Mouse (Mus musculus) liver, embryonic 11.5 days (tissue): ENCODE measurements around the gene Snapin. TPM values are rescaled to one million over a fixed set of nuclear protein-coding genes. Genes with fewer than 3 reads are reported as not detected.

Source experiments
- ATAC-seq: fragments of 200-750 bp; cut with Nextera tagmentation; replicated peaks from 2 replicates; pipeline ENCODE4 v1.8.0; 2017; ENCODE audit warnings: moderate number of reproducible peaks, mild to moderate bottlenecking, moderate TSS enrichment, moderate library complexity; ENCODE audit not compliant: low FRiP score
- DNase-seq: peaks from one replicate; pipeline ENCODE4 v3.0.0-alpha.2; 2017; ENCODE audit warnings: low spot score
- H3K27ac ChIP-seq: fragments of 300-500 bp; sonication (generic); 2 replicates; pipeline ENCODE4 v1.5.1; 2014; ENCODE audit warnings: mild to moderate bottlenecking, low read depth, low read length, control low read depth
- H3K27me3 ChIP-seq: fragments of 300-500 bp; sonication (generic); replicated peaks from 2 replicates; pipeline ENCODE4 v1.6.1; 2014; ENCODE audit warnings: low read length, mixed read lengths; ENCODE audit not compliant: control insufficient read depth, insufficient read depth
- H3K36me3 ChIP-seq: fragments of 300-500 bp; sonication (generic); 2 replicates; pipeline ENCODE4 v1.6.1; 2014; ENCODE audit warnings: mild to moderate bottlenecking, low read length, moderate library complexity, mixed read lengths; ENCODE audit not compliant: control insufficient read depth, insufficient read depth
- H3K4me1 ChIP-seq: fragments of 300-500 bp; sonication (generic); replicated peaks from 2 replicates; pipeline ENCODE4 v1.6.1; 2014; ENCODE audit warnings: low read length, mixed read lengths; ENCODE audit not compliant: control insufficient read depth, insufficient read depth
- H3K4me2 ChIP-seq: fragments of 300-500 bp; sonication (generic); 2 replicates; pipeline ENCODE4 v1.6.1; 2014; ENCODE audit warnings: mild to moderate bottlenecking, control low read depth, moderate library complexity
- H3K4me3 ChIP-seq: fragments of 300-500 bp; sonication (generic); 2 replicates; pipeline ENCODE4 v1.5.1; 2014; ENCODE audit warnings: low read depth, low read length, control low read depth
- H3K9ac ChIP-seq: fragments of 300-500 bp; sonication (generic); 2 replicates; pipeline ENCODE4 v1.6.1; 2014; ENCODE audit warnings: low read depth, low read length, control low read depth
- H3K9me3 ChIP-seq: fragments of 300-500 bp; sonication (generic); 2 replicates; pipeline ENCODE4 v1.6.1; 2016; ENCODE audit warnings: low read length, inconsistent platforms, mixed read lengths; ENCODE audit not compliant: control insufficient read depth
- WGBS: fragments of 180-500 bp; shearing (Covaris S2); extraction: QIAGEN DNeasy Blood & Tissue Kit; methylation state at CpG from one replicate; pipeline ENCODE4 v1.1.7; 2014; 5-methylcytosine and 5-hydroxymethylcytosine counted together
- polyA plus RNA-seq: library from polyadenylated mRNA; unstranded; fragments of >200 nt; fragmentation: Nextera tagmentation; extraction: Ambion mirVana; gene quantifications from 2 replicates; pipeline ENCODE4 v1.2.1, GENCODE M21; 2014

Gene Snapin
- 44.9 and 46.4 TPM in 2 replicates for polyA plus RNA-seq

DNA sequence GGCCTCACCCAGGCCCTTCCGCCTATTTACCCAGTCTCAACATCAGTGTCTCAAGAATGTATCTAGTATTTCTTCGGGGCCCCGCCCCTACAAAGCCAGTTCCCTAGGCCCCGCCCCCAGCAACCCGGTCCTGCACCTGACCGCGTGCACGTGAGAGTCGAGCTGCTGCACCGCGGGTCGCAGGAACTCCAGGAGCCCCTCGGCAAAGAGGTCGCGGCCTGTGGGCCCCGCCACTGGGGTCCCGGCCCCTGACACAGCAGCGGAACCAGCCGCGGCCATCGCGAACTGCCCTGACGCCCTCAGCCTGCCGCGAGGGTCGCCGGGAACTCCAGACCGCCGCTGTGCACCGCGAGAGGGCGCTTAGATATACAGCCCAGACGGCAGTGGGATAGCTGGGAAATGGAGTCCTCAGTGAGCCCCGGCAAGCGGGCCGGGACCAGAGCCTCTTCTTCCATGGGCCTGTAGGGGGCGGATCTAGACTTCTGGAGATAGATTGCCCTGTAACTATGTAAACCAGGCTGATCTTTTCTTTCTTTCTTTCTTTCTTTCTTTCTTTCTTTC lies at the start of gene Snapin:
Snapin (minus strand) TSS at position 338 of the 561 bp plus-strand sequence.
- peak within 1 kb of the TSS; percentile 77 for H3K4me3 ChIP-seq
- WGBS: under 1% methylated on average over 37 of the region's 37 CpGs
- DNase-seq: peak; percentile 97
- ATAC-seq: peak; percentile 99
- no peaks in the 10 kb centered on the region for H3K27me3 ChIP-seq
- no peaks in the 10 kb centered on the region for H3K4me1 ChIP-seq
- peak within 1 kb of the TSS; percentile 85 for H3K9ac ChIP-seq
- H3K4me2 ChIP-seq: peak within 1 kb of the TSS; percentile 78
- peak within 1 kb of the TSS; percentile 73 for H3K27ac ChIP-seq
- peaks cover 19% of the 10 kb centered on the region for H3K36me3 ChIP-seq
- H3K9me3 ChIP-seq: no peaks in the 10 kb centered on the region

DNA sequence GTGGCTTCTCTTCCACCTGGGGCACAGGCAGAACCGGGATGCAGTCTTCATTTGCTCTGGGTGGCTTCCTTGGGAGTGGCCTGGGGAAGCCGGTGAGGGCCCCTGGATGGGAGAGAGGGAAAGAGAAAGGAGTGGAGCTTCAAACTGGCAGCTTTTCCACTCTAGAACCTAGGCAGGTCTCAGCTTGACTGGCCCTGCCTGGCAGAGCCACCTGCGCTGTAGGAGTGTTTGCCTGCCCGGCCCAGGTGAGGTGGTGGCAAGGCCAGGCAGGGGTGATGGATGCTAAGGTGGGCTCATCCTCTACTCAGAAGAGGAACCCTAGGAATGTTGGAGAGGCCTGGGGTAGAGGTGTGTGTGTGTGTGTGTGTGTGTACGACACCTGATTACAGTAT lies 47.1 kb upstream of the Snapin start:
- Histone ChIP-seq H3K9me3 (no peaks in the 10 kb centered on the region), H3K9ac (no peak overlapping the region), H3K27ac (no peak overlapping the region), H3K36me3 (no peaks in the 10 kb centered on the region), H3K27me3 (no peaks in the 10 kb centered on the region), H3K4me3 (0 out of 2 replicates have a peak overlapping the region, but pooled peaks have one; percentile 17), H3K4me2 (peak overlapping the region; percentile 26), H3K4me1 (no peaks in the 10 kb centered on the region)
- WGBS: 72% methylated on average over 5 of the region's 5 CpGs
- no peak for DNase-seq
- no peak for ATAC-seq

GRCm38 (mm10) chr3:90537141-90537904 lies 46.5 kb upstream of the Snapin start, which contains the start of gene S100a16:
TSS of gene S100a16 (plus strand) at chr3:90537254.
- 0 out of 2 replicates have a peak within 1 kb of the TSS, but pooled peaks have one; percentile 17 for H3K4me3 ChIP-seq
- H3K4me1 ChIP-seq: no peaks in the 10 kb centered on the region
- peak; percentile 42 for ATAC-seq
- no peak within 1 kb of the TSS for H3K9ac ChIP-seq
- H3K27ac ChIP-seq: no peak within 1 kb of the TSS
- 46% methylated on average over 10 of the region's 10 CpGs for WGBS
- no peak for DNase-seq
- no peaks in the 10 kb centered on the region for H3K27me3 ChIP-seq
- peak within 1 kb of the TSS; percentile 26 for H3K4me2 ChIP-seq
- H3K9me3 ChIP-seq: no peaks in the 10 kb centered on the region
- H3K36me3 ChIP-seq: no peaks in the 10 kb centered on the region

DNA sequence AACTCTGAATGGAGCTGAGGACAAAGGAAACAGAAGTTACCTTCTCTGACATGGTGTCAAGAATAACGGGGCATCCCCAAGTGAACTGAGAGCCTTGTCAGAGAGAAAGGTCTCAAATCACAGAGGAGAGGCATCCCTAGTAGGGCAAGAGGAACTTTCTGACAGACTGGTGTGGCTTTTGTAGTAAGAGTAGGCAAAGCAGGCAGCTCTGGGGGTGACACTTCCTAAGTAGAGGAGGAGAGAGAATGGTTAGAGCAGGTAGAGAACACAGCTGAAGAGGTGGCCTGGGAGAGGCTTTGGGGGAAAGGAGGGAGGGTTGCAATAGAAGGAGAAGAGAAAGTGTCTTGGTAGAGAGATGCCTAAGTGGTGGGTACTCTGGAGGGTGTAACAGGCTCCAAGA lies 44.6 kb upstream of the Snapin start:
- H3K9me3 ChIP-seq: no peaks in the 10 kb centered on the region
- H3K36me3 ChIP-seq: no peaks in the 10 kb centered on the region
- H3K4me3 ChIP-seq: no peak overlapping the region
- DNase-seq (no peak), ATAC-seq (no peak)
- H3K27me3 ChIP-seq: no peaks in the 10 kb centered on the region
- H3K4me2 ChIP-seq: no peak overlapping the region
- 64% methylated on average over 1 of the region's 1 CpGs for WGBS
- H3K9ac ChIP-seq: no peak overlapping the region
- no peaks in the 10 kb centered on the region for H3K4me1 ChIP-seq
- no peak overlapping the region for H3K27ac ChIP-seq

GRCm38 (mm10) chr3:90531713-90532112 lies 40.9 kb upstream of the Snapin start:
- WGBS: 70% methylated on average over 5 of the region's 5 CpGs
- no peaks in the 10 kb centered on the region for H3K9me3 ChIP-seq
- no peak overlapping the region for H3K9ac ChIP-seq
- H3K4me2 ChIP-seq: no peak overlapping the region
- no peak overlapping the region for H3K27ac ChIP-seq
- no peaks in the 10 kb centered on the region for H3K27me3 ChIP-seq
- no peak overlapping the region for H3K4me3 ChIP-seq
- no peak for DNase-seq
- H3K4me1 ChIP-seq: no peaks in the 10 kb centered on the region
- H3K36me3 ChIP-seq: no peaks in the 10 kb centered on the region
- ATAC-seq: no peak

DNA sequence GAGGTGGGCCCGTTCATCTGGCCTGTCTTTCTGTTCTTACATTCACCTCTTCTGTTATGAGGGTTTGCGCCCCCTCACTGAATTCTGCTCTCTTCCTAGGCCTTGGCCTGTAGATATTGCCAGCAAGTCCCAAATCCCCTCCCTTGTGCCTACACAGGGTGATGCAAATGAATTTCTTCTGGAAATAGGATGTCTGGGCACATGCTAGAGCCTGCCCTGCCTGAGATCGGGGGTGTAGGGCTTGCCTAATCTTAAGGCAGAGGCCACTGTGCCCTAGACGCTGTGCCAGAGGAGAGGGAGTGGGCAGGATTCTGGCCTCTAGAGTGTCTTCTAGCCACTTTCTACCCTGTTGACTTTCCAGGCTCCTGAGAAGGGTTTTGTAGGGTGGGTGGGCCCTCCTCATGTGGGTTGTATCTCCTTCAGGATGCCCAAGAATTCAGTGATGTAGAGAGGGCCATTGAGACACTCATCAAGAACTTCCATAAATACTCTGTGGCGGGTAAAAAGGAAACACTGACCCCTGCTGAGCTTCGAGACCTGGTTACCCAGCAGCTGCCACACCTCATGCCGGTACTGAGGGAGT lies 36.5 kb upstream of the Snapin start:
- DNase-seq: peak; percentile 25
- Histone ChIP-seq H3K36me3 (no peaks in the 10 kb centered on the region), H3K4me1 (no peaks in the 10 kb centered on the region), H3K9me3 (no peaks in the 10 kb centered on the region), H3K27me3 (no peaks in the 10 kb centered on the region), H3K4me3 (no peak overlapping the region), H3K4me2 (no peak overlapping the region), H3K27ac (no peak overlapping the region), H3K9ac (no peak overlapping the region)
- WGBS: 81% methylated on average over 7 of the region's 7 CpGs
- no peak for ATAC-seq

DNA sequence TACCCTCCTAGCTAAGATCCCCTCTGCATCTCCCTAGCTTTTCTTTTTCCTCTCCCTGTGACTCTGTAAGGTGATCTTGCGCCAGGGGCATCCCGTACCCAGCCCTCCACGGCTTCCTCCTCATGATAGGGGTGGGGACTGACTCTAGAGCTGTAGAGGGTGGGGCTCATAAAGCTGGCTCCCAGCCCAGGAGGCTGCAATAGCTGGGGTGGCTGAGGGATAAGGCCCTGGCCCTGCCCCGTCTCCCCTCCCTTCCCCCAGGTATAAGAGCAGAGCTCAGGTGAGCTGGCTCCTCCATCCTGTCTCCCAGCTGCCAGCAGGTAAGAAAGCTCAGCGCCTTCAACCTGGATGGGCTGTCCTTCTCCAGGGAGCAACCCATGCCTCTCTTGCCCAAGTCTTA lies 35.7 kb upstream of the Snapin start, which contains the start of gene S100a14:
S100a14 (plus strand) TSS at position 277 of the 400 bp plus-strand sequence.
- Histone ChIP-seq H3K27me3 (no peaks in the 10 kb centered on the region), H3K4me1 (no peaks in the 10 kb centered on the region), H3K9me3 (no peaks in the 10 kb centered on the region), H3K9ac (no peak within 1 kb of the TSS), H3K27ac (no peak within 1 kb of the TSS), H3K4me2 (no peak within 1 kb of the TSS), H3K4me3 (no peak within 1 kb of the TSS), H3K36me3 (no peaks in the 10 kb centered on the region)
- 63% methylated on average over 5 of the region's 5 CpGs for WGBS
- ATAC-seq (no peak), DNase-seq (no peak)

DNA sequence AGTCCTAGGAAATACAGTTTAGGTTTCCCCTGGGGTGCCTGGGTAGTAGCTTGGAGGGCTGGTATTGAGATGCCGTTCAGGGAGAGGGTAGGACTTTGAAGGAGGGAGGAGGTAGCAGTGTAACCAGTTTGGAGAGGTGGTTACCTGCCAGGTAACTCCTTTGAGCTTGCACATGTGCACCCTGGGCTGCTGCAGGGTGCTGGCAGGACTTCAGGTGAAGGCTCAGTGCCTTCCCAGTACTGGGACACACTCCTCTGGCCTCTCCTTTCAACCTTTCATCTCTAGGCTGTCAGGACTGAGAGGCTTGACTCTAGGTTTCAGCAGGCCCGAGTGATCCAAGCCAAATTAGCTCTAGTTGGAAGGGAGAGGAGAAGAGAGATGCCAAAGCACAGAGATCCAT lies 35.2 kb upstream of the Snapin start:
- Histone ChIP-seq H3K4me3 (no peak overlapping the region), H3K27ac (no peak overlapping the region), H3K9ac (no peak overlapping the region), H3K9me3 (no peaks in the 10 kb centered on the region), H3K36me3 (no peaks in the 10 kb centered on the region), H3K4me2 (no peak overlapping the region), H3K27me3 (no peaks in the 10 kb centered on the region), H3K4me1 (no peaks in the 10 kb centered on the region)
- ATAC-seq: no peak
- 70% methylated on average over 2 of the region's 2 CpGs for WGBS
- peak; percentile 26 for DNase-seq
